Mouse (Mus musculus) ES-Bruce4 (cell line): ENCODE measurements around the gene Atp7b. TPM values are rescaled to one million over a fixed set of nuclear protein-coding genes. Genes with fewer than 3 reads are reported as not detected.

Experiments
- H3K27ac ChIP-seq: 2 replicates; pipeline ENCODE4 v1.5.1; 2012; ENCODE audit warnings: low read length, inconsistent platforms; ENCODE audit not compliant: insufficient read depth
- H3K27me3 ChIP-seq: 2 replicates; pipeline ENCODE4 v1.6.1; 2012; ENCODE audit warnings: mild to moderate bottlenecking, low read length, inconsistent platforms; ENCODE audit not compliant: control insufficient read depth, poor library complexity, insufficient read depth, severe bottlenecking
- H3K36me3 ChIP-seq: 2 replicates; pipeline ENCODE4 v1.6.1; 2012; ENCODE audit warnings: inconsistent platforms, mild to moderate bottlenecking, low read length, moderate library complexity; ENCODE audit not compliant: control insufficient read depth, poor library complexity, insufficient read depth, severe bottlenecking
- H3K4me1 ChIP-seq: one replicate; pipeline ENCODE4 v1.8.1; 2011; ENCODE audit warnings: low read length; ENCODE audit not compliant: control insufficient read depth, insufficient read depth
- H3K4me3 ChIP-seq: 2 replicates; pipeline ENCODE4 v1.5.1; 2011; ENCODE audit warnings: low read depth, mild to moderate bottlenecking, low read length
- H3K9ac ChIP-seq: 2 replicates; pipeline ENCODE4 v1.6.1; 2012; ENCODE audit warnings: low read depth, mild to moderate bottlenecking, inconsistent platforms; ENCODE audit not compliant: poor library complexity, severe bottlenecking
- H3K9me3 ChIP-seq: replicated peaks from 2 replicates; pipeline ENCODE4 v1.6.1; 2012; ENCODE audit warnings: mild to moderate bottlenecking, low read length, inconsistent platforms; ENCODE audit not compliant: control insufficient read depth, poor library complexity, insufficient read depth, severe bottlenecking
- CTCF ChIP-seq: IDR thresholded peaks from one replicate; pipeline ENCODE4 v1.8.1; 2011; ENCODE audit warnings: low read depth, low read length
- EP300 ChIP-seq: IDR thresholded peaks from 2 replicates; pipeline ENCODE4 v1.6.1; 2011; ENCODE audit warnings: low read depth, low read length; ENCODE audit not compliant: insufficient read depth
- POLR2A ChIP-seq: IDR thresholded peaks from one replicate; pipeline ENCODE4 v1.8.1; 2011; ENCODE audit warnings: low read length; ENCODE audit not compliant: insufficient read depth
- polyA plus RNA-seq: library from polyadenylated mRNA; stranded (reverse); fragments of >200 nt; gene quantifications from 2 replicates; pipeline ENCODE4 v1.2.4, GENCODE M21; 2011; ENCODE audit warnings: low read depth; ENCODE audit not compliant: missing spikeins, insufficient read depth, insufficient read length

The Atp7b gene
- polyA plus RNA-seq, 1 experiment: 2.5 TPM

DNA sequence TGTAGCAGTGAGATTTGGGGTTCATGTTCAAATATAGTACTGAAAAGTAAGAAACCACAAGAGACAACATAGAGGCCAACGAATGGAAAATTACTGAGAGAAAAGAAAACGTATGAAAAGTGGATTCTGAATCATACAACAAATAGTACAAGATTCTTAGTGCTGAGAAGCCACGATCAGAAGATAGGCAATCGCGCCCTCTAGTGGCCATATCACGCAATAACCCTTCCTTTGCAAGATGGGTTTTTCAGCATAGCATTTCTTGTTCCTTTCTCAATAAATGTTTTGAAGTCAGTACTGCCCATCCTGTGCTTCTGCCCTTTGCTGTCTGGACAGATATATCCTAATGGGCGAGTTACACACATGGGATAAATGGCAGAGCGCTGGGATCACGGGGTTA lies 104.8 kb downstream of the Atp7b start:
- Histone ChIP-seq H3K4me1 (no peaks in the 10 kb centered on the region), H3K27me3 (no peaks in the 10 kb centered on the region), H3K9ac (no peak overlapping the region), H3K27ac (no peak overlapping the region), H3K36me3 (no peaks in the 10 kb centered on the region), H3K9me3 (no peaks in the 10 kb centered on the region), H3K4me3 (no peak overlapping the region)
- TF ChIP-seq CTCF: no peak
- no peak for TF ChIP-seq POLR2A
- no peak for TF ChIP-seq EP300

- no peak overlapping the region for H3K27ac ChIP-seq
- no peak overlapping the region for H3K9ac ChIP-seq
- no peak for TF ChIP-seq EP300
- TF ChIP-seq CTCF: no peak
- no peak for TF ChIP-seq POLR2A
Observed at GRCm38 (mm10) chr8:21947311-21948017, 112.6 kb downstream of the Atp7b start.

GRCm38 (mm10) chr8:21946462-21946861 lies 113.6 kb downstream of the Atp7b start, which contains the start of gene Defb13:
Gene Defb13 (plus strand): TSS chr8:21946762.
- no peak for TF ChIP-seq CTCF
- TF ChIP-seq EP300: no peak
- no peak for TF ChIP-seq POLR2A
- Histone ChIP-seq H3K27ac (no peak within 1 kb of the TSS), H3K36me3 (no peaks in the 10 kb centered on the region), H3K4me1 (no peaks in the 10 kb centered on the region), H3K27me3 (no peaks in the 10 kb centered on the region), H3K4me3 (no peak within 1 kb of the TSS), H3K9ac (no peak within 1 kb of the TSS), H3K9me3 (no peaks in the 10 kb centered on the region)

More at GRCm38 (mm10) chr8:21947311-21948017, 112.6 kb downstream of the Atp7b start:
- Histone ChIP-seq H3K36me3 (no peaks in the 10 kb centered on the region), H3K4me3 (no peak overlapping the region), H3K9me3 (no peaks in the 10 kb centered on the region), H3K27me3 (no peaks in the 10 kb centered on the region), H3K4me1 (no peaks in the 10 kb centered on the region)

Other genes with a start within 250 kb of the Atp7b start
- gene Defb50, start 236.8 kb downstream of the Atp7b start, polyA plus RNA-seq: not detected in 2 replicates
- not detected in 2 replicates for gene Defb2, start 220.4 kb downstream of the Atp7b start, polyA plus RNA-seq
- not detected in 2 replicates for gene Defb10, start 201.4 kb downstream of the Atp7b start, polyA plus RNA-seq
- gene Defb9, start 174.9 kb downstream of the Atp7b start, polyA plus RNA-seq: not detected in 2 replicates
- not detected in 2 replicates for gene Defb11, start 153.9 kb downstream of the Atp7b start, polyA plus RNA-seq
- gene Defb15, start 127.6 kb downstream of the Atp7b start, polyA plus RNA-seq: not detected in 2 replicates
- gene Defb35, start 122.0 kb downstream of the Atp7b start, polyA plus RNA-seq: not detected in 2 replicates
- not detected in 2 replicates for gene Defb13, start 113.5 kb downstream of the Atp7b start, polyA plus RNA-seq
- gene Fam90a1a, start 101.6 kb downstream of the Atp7b start, polyA plus RNA-seq: not detected in 2 replicates
- not detected in 2 replicates for gene Ccdc70, start 90.5 kb downstream of the Atp7b start, polyA plus RNA-seq
- gene Alg11, start 416 bp upstream of the Atp7b start, polyA plus RNA-seq: 24.2 and 28.5 TPM in 2 replicates
- gene Nek5, start 64.7 kb upstream of the Atp7b start, polyA plus RNA-seq: 0.66 and 0.79 TPM in 2 replicates
- gene Nek3, start 106.1 kb upstream of the Atp7b start, polyA plus RNA-seq: 8.4 and 11.2 TPM in 2 replicates
- 157 and 168 TPM in 2 replicates for gene Ckap2, start 125.5 kb upstream of the Atp7b start, polyA plus RNA-seq
- 52.4 and 55.7 TPM in 2 replicates for gene Vps36, start 132.5 kb upstream of the Atp7b start, polyA plus RNA-seq
- 0.63 and 0.91 TPM in 2 replicates for gene Thsd1, start 167.0 kb upstream of the Atp7b start, polyA plus RNA-seq
- not detected in 2 replicates for gene Tpte, start 223.1 kb upstream of the Atp7b start, polyA plus RNA-seq